Mouse (Mus musculus): ENCODE data around the gene Bmi1.
A peak's percentile ranks its signal among the peaks of the same experiment; 100 is the strongest.

Gene Bmi1

GRCm38 (mm10) chr2:18676936-18677491, at the start of gene Bmi1:
Gene Bmi1, plus strand, starts transcription at chr2:18677018.
- DNase-seq (ENCODE audit: low read depth, low spot score) = no peak

- no peak for DNase-seq (ENCODE audit: low read depth, low spot score)
Observed at GRCm38 (mm10) chr2:18630547-18630946, 46.3 kb upstream of the Bmi1 start.

GRCm38 (mm10) chr2:18635052-18635451, 41.8 kb upstream of the Bmi1 start:
- peak; percentile 70 for DNase-seq (ENCODE audit: low read depth, low spot score)

GRCm38 (mm10) chr2:18648563-18648962, 28.3 kb upstream of the Bmi1 start:
- no peak for DNase-seq (ENCODE audit: low read depth, low spot score)

GRCm38 (mm10) chr2:18654821-18655220, 22.0 kb upstream of the Bmi1 start:
- no peak for DNase-seq (ENCODE audit: low read depth, low spot score)

- DNase-seq (ENCODE audit: low read depth, low spot score) = no peak
Observed at GRCm38 (mm10) chr2:18664003-18664402, 12.8 kb upstream of the Bmi1 start.

- no peak for DNase-seq (ENCODE audit: low read depth, low spot score)
Observed at GRCm38 (mm10) chr2:18671041-18671440, 5.8 kb upstream of the Bmi1 start.

GRCm38 (mm10) chr2:18672133-18672765, 4.6 kb upstream of the Bmi1 start, which contains the start of gene Commd3:
Gene Commd3, plus strand, starts transcription at chr2:18672384.
- DNase-seq (ENCODE audit: low read depth, low spot score) = peak; percentile 92

GRCm38 (mm10) chr2:18672766-18673164, 4.1 kb upstream of the Bmi1 start:
- DNase-seq (ENCODE audit: low read depth, low spot score) = no peak

GRCm38 (mm10) chr2:18673766-18674165, 3.1 kb upstream of the Bmi1 start:
- no peak for DNase-seq (ENCODE audit: low read depth, low spot score)

GRCm38 (mm10) chr2:18674193-18674902, 2.5 kb upstream of the Bmi1 start:
- no peak for DNase-seq (ENCODE audit: low read depth, low spot score)

- DNase-seq (ENCODE audit: low read depth, low spot score) = no peak
Observed at GRCm38 (mm10) chr2:18675681-18676456, 949 bp upstream of the Bmi1 start.

- peak; percentile 78 for DNase-seq (ENCODE audit: low read depth, low spot score)
Observed at GRCm38 (mm10) chr2:18676457-18676935, 322 bp upstream of the Bmi1 start.

GRCm38 (mm10) chr2:18677631-18678471, 1.0 kb downstream of the Bmi1 start:
- no peak for DNase-seq (ENCODE audit: low read depth, low spot score)

- DNase-seq (ENCODE audit: low read depth, low spot score) = no peak
Observed at GRCm38 (mm10) chr2:18679701-18680100, 2.9 kb downstream of the Bmi1 start.

GRCm38 (mm10) chr2:18680501-18680900, 3.7 kb downstream of the Bmi1 start:
- no peak for DNase-seq (ENCODE audit: low read depth, low spot score)

GRCm38 (mm10) chr2:18680961-18681360, 4.1 kb downstream of the Bmi1 start:
- no peak for DNase-seq (ENCODE audit: low read depth, low spot score)

- DNase-seq (ENCODE audit: low read depth, low spot score) = no peak
Observed at GRCm38 (mm10) chr2:18684062-18684461, 7.2 kb downstream of the Bmi1 start.

GRCm38 (mm10) chr2:18686386-18686785, 9.6 kb downstream of the Bmi1 start:
- no peak for DNase-seq (ENCODE audit: low read depth, low spot score)

- DNase-seq (ENCODE audit: low read depth, low spot score) = no peak
Observed at GRCm38 (mm10) chr2:18686826-18687519, 10.2 kb downstream of the Bmi1 start.
